Mouse (Mus musculus) heart, adult 2 months (tissue): ENCODE measurements around the gene Mast3. TPM values are rescaled to one million over a fixed set of nuclear protein-coding genes. Genes with fewer than 3 reads are reported as not detected.
"Not testable (repeated sequence)": the region's sequence is repeated elsewhere in the genome, so short reads cannot be mapped to it uniquely, and the experiment has no call there.

Experiments
- DNase-seq, 2 experiments: peaks; one replicate each; pipeline ENCODE4 v3.0.0; 2021
- H3K27ac ChIP-seq: fragments of 200-600 bp; 2 replicates; pipeline ENCODE4 v1.8.1; 2022
- H3K27me3 ChIP-seq: fragments of 200-500 bp; 2 replicates; pipeline ENCODE4 v1.6.1; 2012; ENCODE audit warnings: mild to moderate bottlenecking, low read length, inconsistent platforms, mixed read lengths; ENCODE audit not compliant: control insufficient read depth, insufficient read depth
- H3K36me3 ChIP-seq: fragments of 200-500 bp; 2 replicates; pipeline ENCODE4 v1.6.1; 2012; ENCODE audit warnings: low read length, inconsistent platforms; ENCODE audit not compliant: control insufficient read depth, insufficient read depth
- H3K4me1 ChIP-seq: fragments of 200-500 bp; 2 replicates; pipeline ENCODE4 v1.6.1; 2011; ENCODE audit warnings: low read length; ENCODE audit not compliant: control insufficient read depth, insufficient read depth
- H3K4me3 ChIP-seq: fragments of 200-600 bp; 2 replicates; pipeline ENCODE4 v1.8.1; 2022
- H3K79me2 ChIP-seq: fragments of 200-500 bp; replicated peaks from 2 replicates; pipeline ENCODE4 v1.6.1; 2012; ENCODE audit warnings: mild to moderate bottlenecking, inconsistent platforms, low read length, moderate library complexity, mixed read lengths; ENCODE audit not compliant: control insufficient read depth, insufficient read depth
- H3K9ac ChIP-seq: fragments of 200-500 bp; 2 replicates; pipeline ENCODE4 v1.6.1; 2012; ENCODE audit warnings: low read depth, mild to moderate bottlenecking, control low read depth, inconsistent platforms, low read length, mixed read lengths
- CTCF ChIP-seq: fragments of 200-600 bp; IDR thresholded peaks from 2 replicates; pipeline ENCODE4 v1.8.1; 2022; ENCODE audit warnings: antibody characterized with exemption, mild to moderate bottlenecking, moderate library complexity
- EP300 ChIP-seq: fragments of 200-500 bp; IDR thresholded peaks from 2 replicates; pipeline ENCODE4 v1.6.1; 2011; ENCODE audit warnings: low read depth, low read length, control low read depth; ENCODE audit not compliant: insufficient read depth
- POLR2A ChIP-seq: fragments of 200-500 bp; IDR thresholded peaks from 2 replicates; pipeline ENCODE4 v1.6.1; 2011; ENCODE audit warnings: mild to moderate bottlenecking, low read depth, low read length, control low read depth; ENCODE audit not compliant: insufficient read depth
- WGBS: fragments of 180-500 bp; shearing (Covaris S2); methylation state at CpG from one replicate; pipeline ENCODE4 v1.1.7; 2018; 5-methylcytosine and 5-hydroxymethylcytosine counted together
- intact Hi-C: fragments of 180-260 bp; cut with DNase I; formaldehyde crosslinking; loops from one replicate; pipeline ENCODE4 v1.15.1; 2025
- polyA plus RNA-seq: library from polyadenylated mRNA; depleted of rRNA; stranded (reverse); fragments of >200 nt; gene quantifications from 2 replicates; pipeline ENCODE4 v1.2.3, GENCODE M21; 2012
- total RNA-seq, 2 experiments: library from RNA; stranded (reverse); gene quantifications; 2 replicates each; pipeline ENCODE4 v1.2.3; 2021

The Mast3 gene
- total and polyA plus RNA-seq, 3 experiments = 6.0 to 13.9 (median 7.4) TPM

DNA sequence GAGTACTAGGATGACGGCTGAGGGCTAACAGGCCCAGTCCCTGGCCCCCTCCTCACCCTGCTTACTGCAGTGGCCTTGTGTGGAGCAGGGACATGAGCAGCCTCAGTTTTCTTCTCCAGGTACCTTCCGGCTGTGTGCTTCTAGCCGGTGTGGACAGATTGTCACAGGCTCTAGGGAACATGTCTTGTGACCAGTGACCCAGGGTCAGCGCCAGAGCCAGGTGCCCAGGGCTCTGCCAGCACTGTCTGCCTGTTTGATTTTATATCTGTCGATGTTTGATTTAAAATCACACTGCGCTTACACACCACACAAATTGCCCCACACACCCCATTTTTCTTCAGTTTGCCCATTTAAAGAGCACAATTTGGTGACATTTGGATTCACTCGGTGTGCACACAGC lies 18.9 kb upstream of the Mast3 start:
- no peak for TF ChIP-seq CTCF
- TF ChIP-seq POLR2A = no peak
- no peak for TF ChIP-seq EP300
- Histone ChIP-seq H3K79me2 (no peaks in the 10 kb centered on the region), H3K36me3 (no peaks in the 10 kb centered on the region), H3K27ac (no peak overlapping the region), H3K27me3 (no peaks in the 10 kb centered on the region), H3K4me3 (no peak overlapping the region), H3K4me1 (no peaks in the 10 kb centered on the region), H3K9ac (no peak overlapping the region)
- no peak for DNase-seq
- WGBS = 87% methylated on average over 7 of the region's 7 CpGs
- intact Hi-C loops = no loop called here

DNA sequence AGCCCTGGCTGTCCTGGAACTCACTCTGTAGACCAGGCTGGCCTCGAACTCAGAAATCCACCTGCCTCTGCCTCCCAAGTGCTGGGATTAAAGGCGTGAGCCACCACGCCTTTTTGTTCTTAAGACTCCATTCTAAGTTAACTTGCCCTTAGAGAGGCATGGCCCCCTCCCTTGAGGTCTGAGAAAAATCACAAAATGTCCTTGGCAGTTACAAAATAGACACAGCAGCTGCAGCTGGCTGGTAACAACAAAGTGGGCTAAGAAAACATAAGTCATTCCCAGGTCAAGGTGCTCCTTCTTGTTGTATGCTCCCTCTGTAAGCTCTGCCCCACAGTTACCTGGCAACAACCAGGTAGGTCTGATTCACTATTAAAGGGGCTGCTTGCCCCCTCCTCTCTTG lies 17.7 kb upstream of the Mast3 start:
- H3K9ac ChIP-seq, H3K27ac ChIP-seq, H3K36me3 ChIP-seq, H3K4me3 ChIP-seq, H3K27me3 ChIP-seq, H3K4me1 ChIP-seq, H3K79me2 ChIP-seq, intact Hi-C loops, DNase-seq: not testable (repeated sequence)
- 84% methylated on average over 3 of the region's 3 CpGs for WGBS

DNA sequence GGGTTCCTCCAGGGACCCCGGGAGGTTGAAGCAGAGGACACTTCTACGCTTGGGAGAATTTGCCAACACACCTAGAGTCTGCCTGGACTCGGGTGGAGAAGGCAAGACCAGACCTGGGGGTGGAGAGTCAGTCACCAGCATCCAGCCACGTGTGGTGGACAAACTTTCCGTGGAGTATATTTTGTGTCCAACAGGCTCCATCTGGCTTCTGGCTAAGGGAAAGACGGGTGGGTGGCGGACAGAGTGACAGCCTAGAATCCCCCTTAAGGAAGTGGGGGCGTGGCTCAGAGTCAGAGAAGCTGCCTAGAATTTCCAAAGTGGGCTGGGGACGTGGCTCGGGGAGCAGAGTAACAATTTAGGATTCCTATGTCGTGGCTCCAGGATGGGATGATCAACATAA lies 17.1 kb upstream of the Mast3 start:
- no peaks in the 10 kb centered on the region for H3K36me3 ChIP-seq
- DNase-seq = no peak
- H3K79me2 ChIP-seq = no peaks in the 10 kb centered on the region
- TF ChIP-seq EP300 (no peak), POLR2A (no peak), CTCF (no peak)
- WGBS = 32% methylated on average over 11 of the region's 11 CpGs
- no peaks in the 10 kb centered on the region; the same call in 1 of the 2 replicates for H3K27me3 ChIP-seq
- no peak overlapping the region for H3K4me3 ChIP-seq
- intact Hi-C loops = loop anchor here (1.0 to 2.0 kb wide), 3 partner anchors 19 to 102 kb away; no protein-coding TSS in a partner anchor
- no peaks in the 10 kb centered on the region for H3K4me1 ChIP-seq
- no peak overlapping the region for H3K9ac ChIP-seq
- H3K27ac ChIP-seq = no peak overlapping the region

DNA sequence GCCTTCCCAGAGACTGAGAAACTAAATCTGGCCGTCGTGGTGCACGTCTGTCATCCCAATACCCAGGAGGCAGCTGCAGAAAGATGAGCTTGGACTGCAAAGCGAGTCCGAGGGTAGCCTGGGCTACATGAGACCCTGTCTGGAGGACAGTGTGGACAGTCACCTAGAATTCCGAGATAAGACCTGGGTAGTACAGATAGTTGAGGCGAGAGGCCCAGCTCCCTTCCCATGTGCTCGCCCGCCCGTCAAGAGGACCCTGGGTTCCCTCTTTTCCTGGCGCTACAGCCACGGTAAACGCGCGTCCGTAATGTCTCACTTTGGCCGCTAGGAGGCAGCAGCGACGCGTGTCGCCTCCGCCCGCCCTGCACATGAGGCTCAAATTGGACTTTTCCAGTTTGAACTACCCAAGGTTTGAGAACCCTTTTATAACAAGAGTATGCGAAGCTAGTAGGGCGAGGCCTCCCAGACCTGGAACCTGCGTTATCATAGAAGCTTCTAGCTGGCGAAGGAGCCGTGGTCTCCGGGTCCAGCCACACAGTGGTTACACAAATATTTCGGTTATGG lies 16.6 kb upstream of the Mast3 start:
- WGBS = 14% methylated on average over 30 of the region's 30 CpGs
- no peak overlapping the region for H3K4me3 ChIP-seq
- no peaks in the 10 kb centered on the region for H3K36me3 ChIP-seq
- intact Hi-C loops = loop anchor here (1.0 to 2.0 kb wide), 3 partner anchors 20 to 101 kb away; no protein-coding TSS in a partner anchor
- no peaks in the 10 kb centered on the region for H3K4me1 ChIP-seq
- no peak overlapping the region for H3K27ac ChIP-seq
- no peak overlapping the region for H3K9ac ChIP-seq
- DNase-seq = peak; percentile 77 to 84
- no peaks in the 10 kb centered on the region for H3K79me2 ChIP-seq
- peaks cover 5% of the 10 kb centered on the region for H3K27me3 ChIP-seq
- TF ChIP-seq EP300 = peak; percentile 85
- TF ChIP-seq CTCF = no peak; the same call in 1 of the 2 replicates
- TF ChIP-seq POLR2A = no peak

DNA sequence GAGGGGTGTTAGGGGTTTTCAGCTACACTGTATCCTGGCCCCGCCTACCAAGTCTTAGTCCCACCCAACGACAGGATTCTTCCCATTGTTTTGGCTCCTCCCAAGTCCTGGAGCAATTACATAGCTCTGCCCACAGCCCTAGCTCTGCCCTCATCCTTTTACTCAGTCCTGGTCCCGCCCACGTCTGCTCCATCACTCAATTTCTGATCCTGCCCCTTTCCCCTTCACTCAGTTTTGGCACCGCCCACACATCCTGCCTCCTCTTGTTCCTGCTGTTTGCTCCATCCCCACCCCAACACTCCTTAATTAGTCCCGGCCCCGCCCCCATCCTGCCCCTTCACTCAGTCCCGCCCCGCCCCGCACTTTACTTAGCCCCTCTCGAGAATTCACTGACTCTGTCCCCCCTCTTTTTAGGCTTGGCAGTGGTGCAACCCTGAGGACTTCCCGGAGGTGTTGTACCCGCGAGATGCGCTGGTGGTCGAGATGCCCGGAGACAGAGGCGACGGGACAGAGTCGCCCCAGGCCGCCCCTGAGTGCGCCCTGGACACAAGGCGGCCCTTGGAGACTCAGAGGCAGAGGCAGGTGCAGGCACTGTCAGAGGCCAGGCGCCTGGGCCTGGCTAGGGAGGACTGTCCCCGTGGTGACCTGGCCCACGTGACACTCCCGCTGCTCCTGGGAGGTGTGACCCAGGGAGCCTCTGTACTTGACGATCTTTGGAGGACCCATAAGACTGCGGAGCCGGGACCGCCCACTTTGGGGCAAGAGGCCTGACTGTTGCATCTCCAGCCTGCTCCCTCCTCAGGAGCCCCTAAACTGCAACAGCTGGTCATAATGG lies 15.5 kb upstream of the Mast3 start:
- H3K27me3 ChIP-seq = peaks cover 6% of the 10 kb centered on the region
- 9% methylated on average over 31 of the region's 31 CpGs for WGBS
- no peak overlapping the region for H3K9ac ChIP-seq
- H3K4me1 ChIP-seq = no peaks in the 10 kb centered on the region
- no peaks in the 10 kb centered on the region for H3K79me2 ChIP-seq
- H3K27ac ChIP-seq = peak overlapping the region; percentile 56
- intact Hi-C loops = loop anchor here (2.0 kb wide), 1 partner anchor 46 kb away; no protein-coding TSS in a partner anchor
- DNase-seq = peak; percentile 66 to 78
- TF ChIP-seq EP300 (no peak), POLR2A (no peak), CTCF (no peak)
- H3K36me3 ChIP-seq = no peaks in the 10 kb centered on the region
- H3K4me3 ChIP-seq = no peak overlapping the region; the same call in 1 of the 2 replicates

DNA sequence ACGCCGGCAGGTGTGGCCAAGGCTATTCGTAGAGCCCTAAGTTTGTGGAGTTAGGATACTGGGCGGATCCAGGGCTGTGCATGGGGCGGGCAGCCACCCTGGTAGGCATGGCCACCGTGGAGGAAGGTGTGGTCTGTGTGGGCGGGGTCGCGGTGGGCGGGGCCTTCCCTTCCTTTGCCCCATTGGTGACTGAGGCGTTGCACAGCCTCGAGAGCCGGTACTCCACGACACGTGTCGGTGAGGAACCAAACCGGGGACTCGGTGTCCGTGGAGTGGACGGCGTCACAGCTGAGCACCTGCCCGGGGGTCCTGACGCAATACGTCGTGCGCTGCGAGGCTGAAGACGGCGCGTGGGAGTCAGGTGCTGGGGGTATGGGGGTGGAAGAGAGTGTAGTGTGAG lies 11.8 kb upstream of the Mast3 start:
- no peak overlapping the region for H3K27ac ChIP-seq
- TF ChIP-seq EP300 (no peak), POLR2A (no peak), CTCF (no peak)
- H3K4me1 ChIP-seq = no peaks in the 10 kb centered on the region
- WGBS = 9% methylated on average over 28 of the region's 30 CpGs
- H3K4me3 ChIP-seq = no peak overlapping the region
- DNase-seq = peak; percentile 45 to 55
- peaks cover 6% of the 10 kb centered on the region for H3K27me3 ChIP-seq
- intact Hi-C loops = no loop called here
- H3K9ac ChIP-seq = no peak overlapping the region
- no peaks in the 10 kb centered on the region for H3K79me2 ChIP-seq
- H3K36me3 ChIP-seq = no peaks in the 10 kb centered on the region
